Mouse (Mus musculus): ENCODE data around the gene Fam89b. TPM values are rescaled to one million over a fixed set of nuclear protein-coding genes. Genes with fewer than 3 reads are reported as not detected.
A peak's percentile ranks its signal among the peaks of the same experiment; 100 is the strongest.

The Fam89b gene
- total RNA-seq, 2 experiments from 2014 or later, result 19.7 to 22.8 TPM

- peak; percentile 77 to 85 for DNase-seq
- intact Hi-C loops (cut with DNase I), result no loop called here
These were observed 12.3 kb upstream of the Fam89b start for GRCm38 (mm10) chr19:5741641-5742240.

DNA sequence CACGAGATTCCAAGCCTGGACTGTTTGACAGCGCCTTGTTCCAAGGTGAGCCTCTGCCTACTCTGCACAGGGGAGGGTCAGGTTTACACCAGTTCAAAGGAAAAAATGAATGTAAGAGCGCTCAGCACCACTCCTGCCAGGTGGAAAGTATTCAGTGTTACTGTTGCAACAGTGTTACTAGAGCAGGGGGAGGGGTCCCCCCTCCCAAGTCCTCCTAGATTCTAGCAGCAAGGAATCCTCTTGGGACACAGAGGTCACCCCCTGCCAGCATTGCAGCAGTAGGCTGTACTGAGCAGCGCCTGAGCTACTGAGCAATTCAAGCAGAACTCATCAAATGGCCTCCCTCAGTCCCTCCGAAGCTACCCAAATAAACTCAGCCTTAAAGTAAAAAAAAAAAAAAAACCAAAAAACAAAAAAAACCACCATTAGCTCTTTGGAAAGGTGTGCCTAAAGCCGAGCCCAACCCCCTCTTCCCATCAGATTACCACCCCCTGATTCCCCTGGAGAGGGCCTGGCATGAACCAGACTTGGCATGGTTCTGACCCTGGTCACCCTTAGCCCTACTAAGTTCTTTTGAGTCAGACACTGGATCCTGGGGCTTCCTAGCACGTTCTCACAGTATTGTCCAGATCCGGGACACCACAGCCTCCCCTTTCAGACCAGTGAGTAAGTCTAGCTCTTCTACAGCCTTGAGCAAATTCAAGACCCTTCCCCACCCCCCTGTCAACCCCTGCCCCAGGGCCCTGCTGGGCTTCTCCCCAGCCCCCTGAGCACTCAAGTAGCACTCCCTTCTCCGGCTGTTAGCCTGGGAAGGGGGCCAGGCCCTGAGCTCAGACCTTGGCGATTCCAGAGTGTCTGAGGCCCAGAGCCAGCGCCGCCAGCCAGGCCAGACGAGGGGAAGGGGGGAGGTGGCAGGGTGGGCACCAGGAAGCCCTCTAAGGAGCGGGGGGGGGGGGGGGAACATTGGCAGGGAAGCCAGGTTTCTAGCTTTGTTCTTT, 11.2 kb upstream of the Fam89b start, which contains the start of gene Ltbp3:
Gene Ltbp3, plus strand, starts transcription at position 585 of the 998 bp plus-strand sequence.
- intact Hi-C loops (cut with DNase I), result no loop called here

GRCm38 (mm10) chr19:5739446-5739845, 10.0 kb upstream of the Fam89b start:
- intact Hi-C loops (cut with DNase I), result loop anchor here (5.0 kb wide), 1 partner anchor 38 kb away; no protein-coding TSS in a partner anchor
- no peak for DNase-seq

More for the DNA sequence above, 11.2 kb upstream of the Fam89b start, which contains the start of gene Ltbp3:
- peak; percentile 80 to 87 for DNase-seq

- intact Hi-C loops (cut with DNase I), result no loop called here
- no peak for DNase-seq
These were observed 4.9 kb upstream of the Fam89b start for GRCm38 (mm10) chr19:5734325-5734724.

DNA sequence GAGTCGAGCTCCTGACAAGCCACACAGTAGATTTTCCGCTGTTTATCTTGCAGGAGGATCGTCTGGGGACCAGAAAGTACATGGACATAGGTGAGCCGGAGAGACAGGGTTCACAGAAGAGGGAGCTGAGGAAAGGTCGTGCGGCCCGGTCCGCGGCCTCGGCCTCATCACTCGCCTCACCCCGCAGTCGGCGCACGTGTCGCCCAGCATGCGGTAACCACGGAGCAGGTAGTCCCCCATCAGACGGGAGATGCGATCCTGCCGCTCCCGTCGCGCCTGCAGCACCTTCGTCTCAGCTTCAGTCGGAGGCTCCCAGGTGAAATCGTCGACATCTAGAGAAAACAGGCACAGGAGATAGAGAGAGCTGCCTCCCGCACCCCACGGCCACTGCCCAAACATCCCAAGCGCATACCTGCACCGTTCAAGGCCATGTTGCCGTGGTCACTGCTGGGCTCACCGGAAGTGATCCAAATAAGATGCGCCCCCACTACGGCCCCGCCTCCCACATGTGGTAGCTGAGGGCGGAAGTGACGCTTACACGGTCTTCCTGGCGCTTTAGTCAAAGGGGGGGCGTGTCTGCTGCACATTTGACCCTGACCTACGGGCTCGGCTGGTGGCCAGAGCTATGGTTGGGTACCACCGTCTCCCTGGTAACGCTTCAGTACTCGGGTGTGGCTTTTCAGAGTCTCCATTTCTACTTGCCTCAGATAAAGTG, 2.0 kb upstream of the Fam89b start:
- DNase-seq, result peak; percentile 82 to 89
- intact Hi-C loops (cut with DNase I), result no loop called here

- intact Hi-C loops (cut with DNase I), result no loop called here
- no peak for DNase-seq
These were observed 1.1 kb upstream of the Fam89b start for GRCm38 (mm10) chr19:5730314-5731186.

GRCm38 (mm10) chr19:5728631-5729443, 616 bp downstream of the Fam89b start:
- intact Hi-C loops (cut with DNase I), result loop anchor here (1.0 to 5.0 kb wide), 3 partner anchors 18 to 43 kb away; partner anchors contain the start of gene Scyl1
- peak; percentile 48 to 73 for DNase-seq

GRCm38 (mm10) chr19:5727701-5728100, 1.8 kb downstream of the Fam89b start:
- intact Hi-C loops (cut with DNase I), result loop anchor here (1.0 to 5.0 kb wide), 3 partner anchors 16 to 45 kb away; partner anchors contain the start of gene Scyl1
- DNase-seq, result peak; percentile 89 to 92

DNA sequence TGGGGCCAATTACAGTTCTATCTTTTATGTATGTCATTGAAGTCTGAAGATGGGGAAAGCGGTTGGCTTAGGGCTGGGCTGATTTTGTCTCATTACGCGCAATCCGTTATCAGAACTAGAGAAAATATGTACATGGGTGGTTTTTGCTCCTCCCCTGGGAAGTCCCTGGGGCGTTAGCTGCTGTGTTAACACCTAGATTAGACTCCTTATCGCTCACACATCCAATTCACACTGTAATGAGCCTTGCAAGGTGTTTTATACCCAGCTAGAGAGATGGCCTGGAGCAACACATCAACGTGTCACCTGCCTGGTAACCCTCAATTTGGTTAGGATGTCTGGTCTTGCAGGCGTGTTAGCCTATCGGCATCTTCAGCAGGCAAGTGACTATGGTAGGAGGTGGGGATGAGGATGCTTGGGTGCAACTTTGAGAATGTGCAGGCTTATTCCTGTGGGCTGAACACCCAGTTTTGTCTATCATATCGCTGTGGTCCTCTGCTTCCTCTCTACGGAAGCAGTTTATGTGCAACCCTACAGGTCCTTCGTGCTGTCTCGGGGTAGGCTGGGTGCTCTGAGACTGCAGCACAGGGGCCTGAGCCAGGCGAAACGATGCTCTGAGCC, 2.4 kb downstream of the Fam89b start:
- DNase-seq, result no peak
- intact Hi-C loops (cut with DNase I), result loop anchor here (5.0 kb wide), 2 partner anchors 35 to 45 kb away; partner anchors contain the start of gene Scyl1

DNA sequence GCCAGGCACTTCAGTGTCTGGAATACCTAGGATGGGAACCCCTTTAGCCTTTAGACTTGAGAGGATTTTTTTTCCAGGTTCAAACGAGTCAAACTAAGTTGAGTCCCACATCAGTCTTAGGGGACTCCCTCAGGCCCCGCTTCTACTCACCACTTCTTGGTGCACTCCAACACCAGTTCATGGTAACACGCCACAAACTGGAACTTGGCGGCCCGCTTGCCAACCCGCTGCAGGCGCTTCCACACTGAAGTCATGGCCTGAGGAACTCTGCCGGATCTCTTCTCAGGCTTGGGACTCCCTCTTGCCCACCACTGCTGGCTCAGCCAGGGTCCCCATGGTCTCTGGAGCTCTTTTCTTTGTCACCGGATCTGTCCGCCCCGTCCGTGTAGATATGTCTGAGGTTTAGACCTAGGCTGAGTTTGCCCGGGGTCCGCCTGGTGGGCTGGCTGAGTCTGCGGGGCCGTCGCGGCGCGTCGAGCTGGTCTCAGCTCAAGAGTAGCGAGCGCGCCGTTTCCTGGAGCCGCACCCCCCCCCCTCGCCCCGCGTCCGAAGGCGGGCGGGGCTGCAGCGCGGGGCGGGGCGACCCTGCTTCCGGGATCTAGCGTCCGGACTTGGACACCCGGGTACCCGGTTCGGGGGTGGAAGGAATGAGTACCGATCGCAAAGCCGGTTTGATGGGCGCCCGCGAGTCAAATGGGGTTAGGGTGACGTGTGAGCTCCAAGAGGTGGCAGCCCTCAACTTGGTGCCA, 3.5 kb downstream of the Fam89b start, which contains the start of gene Ehbp1l1:
Gene Ehbp1l1, minus strand, starts transcription at position 551 of the 749 bp plus-strand sequence.
- peak; percentile 69 to 74 for DNase-seq
- intact Hi-C loops (cut with DNase I), result loop anchor here (5.0 kb wide), 2 partner anchors 34 to 46 kb away; partner anchors contain the start of gene Scyl1

DNA sequence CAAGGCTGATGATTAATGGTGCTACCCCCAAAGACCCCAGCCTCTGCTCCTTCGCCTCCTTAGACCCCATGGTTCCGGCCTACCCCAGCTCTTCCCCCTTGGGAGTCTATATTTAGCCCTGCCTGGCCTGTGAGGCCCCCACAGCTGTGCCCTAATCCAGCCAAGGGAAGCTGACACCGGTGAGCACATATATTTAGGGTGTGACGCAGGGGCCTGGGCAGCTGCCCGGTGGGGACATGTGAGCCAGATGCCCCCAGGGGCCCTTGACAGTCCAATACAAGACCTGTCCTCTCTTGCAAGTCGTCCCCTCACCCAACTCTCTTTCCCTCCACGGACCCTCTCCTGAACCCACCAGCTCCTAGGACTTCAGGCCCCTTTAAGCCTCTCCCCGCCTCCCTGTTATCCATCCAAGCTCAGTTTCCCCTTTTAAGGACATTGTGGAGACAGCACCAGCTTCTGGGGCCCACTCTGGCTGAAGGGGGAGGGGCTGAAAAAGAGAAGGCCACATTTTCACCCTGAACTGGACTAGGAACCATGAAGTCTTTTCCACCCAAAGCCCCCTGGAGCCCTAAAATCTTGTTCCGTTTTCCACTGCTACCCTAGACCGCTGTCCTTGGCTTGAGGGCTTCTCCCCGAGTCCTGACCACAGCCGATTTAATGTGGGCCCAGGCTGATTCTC, 4.3 kb downstream of the Fam89b start:
- peak; percentile 84 to 87 for DNase-seq
- intact Hi-C loops (cut with DNase I), result loop anchor here (5.0 kb wide), 2 partner anchors 33 to 47 kb away; partner anchors contain the start of gene Scyl1

GRCm38 (mm10) chr19:5724549-5724941, 4.9 kb downstream of the Fam89b start:
- intact Hi-C loops (cut with DNase I), result no loop called here
- DNase-seq, result peak; percentile 83 to 89

DNA sequence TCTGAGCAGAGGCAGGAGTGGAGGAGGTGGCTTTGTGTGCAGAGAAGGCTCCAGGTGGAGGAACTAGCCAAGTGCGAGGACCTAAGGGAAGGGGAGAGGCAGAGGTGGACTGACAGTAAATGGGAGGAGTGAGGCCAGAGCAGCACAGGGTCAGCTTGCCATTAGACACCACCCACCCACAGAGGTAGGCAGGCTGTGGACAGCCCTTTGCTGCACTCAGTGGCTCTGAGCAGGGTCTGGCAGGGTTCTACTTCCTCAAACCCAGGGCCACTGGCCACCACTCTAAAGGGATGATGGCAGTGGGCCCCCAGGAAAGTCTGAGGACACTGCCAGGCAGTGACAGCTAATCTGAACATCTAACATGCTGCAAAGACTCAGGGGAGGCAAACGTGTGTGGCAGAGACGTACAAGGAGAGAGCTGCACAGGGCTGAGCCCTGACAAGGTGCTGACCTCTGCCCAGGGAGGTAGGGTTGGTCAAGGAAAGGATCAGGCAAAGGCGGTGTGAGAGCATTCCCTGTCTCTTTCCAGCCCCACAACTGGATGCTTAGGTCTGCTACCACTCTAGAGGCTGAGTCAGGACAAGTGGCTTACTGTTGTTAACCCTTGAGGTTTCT, 5.4 kb downstream of the Fam89b start:
- DNase-seq, result no peak
- intact Hi-C loops (cut with DNase I), result no loop called here

DNA sequence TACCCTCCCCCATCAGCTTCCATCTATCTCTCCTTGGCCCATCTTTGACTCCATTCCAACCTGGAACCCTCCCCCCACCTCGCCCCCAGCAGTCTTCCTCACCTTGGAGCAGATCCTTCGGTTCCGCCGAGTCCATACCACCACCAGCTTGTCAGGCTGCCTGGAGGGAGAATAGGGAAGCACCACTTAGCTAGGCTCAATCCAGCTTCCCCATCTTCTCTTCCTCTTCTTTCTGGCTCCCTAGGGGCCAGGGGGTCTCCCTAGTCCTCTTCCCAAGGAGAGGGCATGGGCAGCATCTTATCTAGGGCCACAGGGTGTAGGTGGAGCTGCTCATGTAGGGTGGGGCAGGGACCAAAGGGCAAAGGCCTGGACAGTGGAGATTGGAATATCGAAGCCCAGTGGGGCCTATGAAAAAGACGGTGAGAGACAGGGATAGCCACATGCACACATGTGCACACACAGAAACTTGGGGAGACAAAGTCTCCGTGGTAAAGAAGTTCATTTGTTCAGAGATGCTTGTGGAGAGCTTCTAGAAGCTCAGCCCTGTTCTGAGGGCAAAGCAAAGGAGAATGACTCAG, 6.5 kb downstream of the Fam89b start:
- DNase-seq, result no peak
- intact Hi-C loops (cut with DNase I), result no loop called here

DNA sequence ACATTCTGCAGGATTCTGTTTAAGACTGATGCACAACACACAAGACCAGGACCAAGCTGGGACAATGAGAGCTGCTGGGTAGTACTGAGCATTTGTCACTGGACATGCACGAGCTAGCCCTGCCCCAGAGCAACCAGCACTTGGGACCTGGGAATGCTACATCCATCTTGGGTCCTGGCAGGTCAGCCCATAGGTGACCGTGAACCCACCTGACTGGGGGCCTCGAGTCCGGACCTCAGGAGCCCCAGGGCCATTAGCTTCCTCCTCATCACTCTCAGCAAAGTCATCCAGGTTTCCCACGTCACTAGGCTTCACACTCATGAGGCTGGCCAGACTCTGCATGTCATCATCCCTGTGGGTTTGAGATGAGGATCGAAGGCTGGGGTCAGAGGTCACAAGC, 8.2 kb downstream of the Fam89b start:
- intact Hi-C loops (cut with DNase I), result no loop called here
- no peak for DNase-seq

- DNase-seq, result no peak
- intact Hi-C loops (cut with DNase I), result no loop called here
These were observed 12.5 kb downstream of the Fam89b start for GRCm38 (mm10) chr19:5716955-5717354.

All from gastrocnemius, postnatal 36 days (tissue).